Comparison of ENCODE assay signal across 14 mouse cellular contexts in the genomic region with DNA sequence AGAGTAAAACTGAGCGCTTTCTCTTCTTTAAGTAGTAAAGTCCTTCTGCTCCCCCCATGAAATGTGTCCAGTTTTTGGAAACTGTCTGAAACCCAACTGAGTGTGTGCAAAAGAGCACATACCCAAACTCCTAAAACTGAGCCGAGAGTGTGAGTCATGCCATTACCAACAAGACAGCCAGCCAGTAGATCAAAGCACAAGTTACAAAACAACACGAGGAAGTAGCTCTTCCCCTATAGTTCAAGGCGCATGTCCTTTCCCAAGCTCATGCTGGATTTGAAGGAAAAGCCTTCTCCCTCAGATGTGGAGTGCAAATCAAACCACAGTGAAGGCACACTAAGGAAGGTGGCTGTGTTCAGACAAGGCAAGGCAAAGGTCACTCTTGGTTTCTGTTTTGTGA.
"Had no signal": no experiment of that assay in that cellular context is flagged by ENCODE, and none has a peak within 500 bp of the region (broad histone marks: within the 10 kb centered on the region; RNA-seq: fewer than 3 reads in every experiment).

No protein-coding gene starts in this region.

- H3K27ac ChIP-seq: liver, embryonic 15.5 days; midbrain, embryonic 12.5 days; neural tube, embryonic 12.5 days; stomach, embryonic 15.5 days had no signal

- H3K4me3 ChIP-seq: liver, embryonic 15.5 days; midbrain, embryonic 12.5 days; neural tube, embryonic 12.5 days; stomach, embryonic 15.5 days had no signal

- DNase-seq: kidney, adult 18-20 months; kidney, postnatal 10 days; kidney, postnatal 4 days; left cerebral cortex, postnatal 4 days; lung, embryonic 14.5 days; lung, postnatal 10 days; retina, postnatal 1 day; right cerebral cortex, postnatal 14 days; thymus, adult 2 months; thymus, postnatal 25 days had no signal
